Mouse (Mus musculus) hematopoietic stem cell, adult 5-6 weeks (primary cell): Measurements from ENCODE around the gene Meis1. TPM values are rescaled to one million over a fixed set of nuclear protein-coding genes. Genes with fewer than 3 reads are reported as not detected.

Experiments used
- ATAC-seq, 2 experiments: fragments of 125-278 bp in 1 of 2; replicated peaks in 1 of 2; 2 replicates each; pipeline ENCODE4 v1.8.0; 2016 to 2017; ENCODE audit warnings: inconsistent platforms in 2 of 2, mild to moderate bottlenecking in 2 of 2, moderate number of reproducible peaks in 2 of 2, low read depth in 1 of 2, moderate TSS enrichment in 1 of 2; ENCODE audit not compliant: low FRiP score in 2 of 2, poor library complexity in 2 of 2, severe bottlenecking in 2 of 2, insufficient read depth in 1 of 2, low TSS enrichment in 1 of 2
- total RNA-seq: library from RNA; stranded (forward); fragments of 172-1452, 232-1000 nt; gene quantifications from 2 replicates; pipeline ENCODE4 v1.2.3, GENCODE M21; 2017

The Meis1 gene
- total RNA-seq, result 253 and 263 TPM in 2 replicates

GRCm38 (mm10) chr11:19018489-19019203 is at the start of gene Meis1:
Gene Meis1, minus strand, starts transcription at chr11:19018985.
- peak; percentile 77 to 81 for ATAC-seq

GRCm38 (mm10) chr11:19067334-19067733 is 48.5 kb upstream of the Meis1 start:
- ATAC-seq, result no peak

- no peak for ATAC-seq
These were observed 30.5 kb upstream of the Meis1 start for GRCm38 (mm10) chr11:19049276-19049675.

- ATAC-seq, result no peak
These were observed 17.9 kb upstream of the Meis1 start for GRCm38 (mm10) chr11:19036595-19037166.

- peak; percentile 71 to 83 for ATAC-seq
These were observed 8.1 kb upstream of the Meis1 start for GRCm38 (mm10) chr11:19026581-19027561.

DNA sequence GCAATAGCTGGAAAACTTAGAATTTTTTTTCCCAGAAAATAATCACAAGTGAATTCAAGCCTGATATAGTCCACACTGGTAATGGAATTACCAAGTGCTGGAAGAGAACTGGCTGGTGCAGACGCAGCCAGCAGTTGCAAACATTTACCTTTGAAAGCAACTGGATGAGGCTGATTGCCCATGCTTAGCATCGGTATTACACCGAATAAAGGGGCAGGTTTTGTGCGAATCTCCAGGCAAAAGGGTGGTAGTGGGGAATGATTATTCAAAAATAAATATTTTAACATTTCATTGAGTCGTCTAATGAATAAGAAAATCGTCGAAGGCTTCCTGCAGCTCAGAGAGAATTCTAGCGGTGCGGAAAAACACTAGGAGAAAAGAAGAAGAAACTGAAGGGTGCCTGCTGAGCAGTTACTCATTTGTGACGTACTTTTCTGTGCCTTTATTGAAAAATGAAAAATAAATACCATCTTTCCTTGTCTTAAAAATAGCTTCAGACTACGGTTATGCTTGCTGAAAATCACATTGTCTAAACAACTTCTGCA is 7.3 kb upstream of the Meis1 start:
- no peak for ATAC-seq

- ATAC-seq, result no peak
These were observed 5.9 kb upstream of the Meis1 start for GRCm38 (mm10) chr11:19024496-19025265.

DNA sequence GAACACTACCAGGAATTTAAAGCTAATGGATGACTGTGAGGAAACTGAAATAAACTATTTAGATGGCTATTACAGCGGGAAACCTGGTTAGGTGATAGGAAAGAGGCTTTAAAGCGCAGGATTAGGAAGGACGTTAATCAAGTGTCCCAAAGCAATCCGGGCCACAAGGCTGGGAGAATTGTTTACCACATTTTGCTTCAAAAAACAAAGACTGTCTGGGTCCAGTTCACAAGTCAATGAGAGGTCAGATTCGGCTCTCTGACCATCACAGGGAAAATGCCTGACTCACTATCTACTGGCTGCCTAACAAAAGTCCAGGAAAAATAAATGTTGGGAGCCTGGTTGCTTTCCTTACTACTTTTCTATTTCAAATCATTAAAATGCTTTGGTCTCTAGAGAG is 4.6 kb upstream of the Meis1 start:
- ATAC-seq, result no peak

GRCm38 (mm10) chr11:19022576-19022975 is 3.8 kb upstream of the Meis1 start:
- ATAC-seq, result no peak

DNA sequence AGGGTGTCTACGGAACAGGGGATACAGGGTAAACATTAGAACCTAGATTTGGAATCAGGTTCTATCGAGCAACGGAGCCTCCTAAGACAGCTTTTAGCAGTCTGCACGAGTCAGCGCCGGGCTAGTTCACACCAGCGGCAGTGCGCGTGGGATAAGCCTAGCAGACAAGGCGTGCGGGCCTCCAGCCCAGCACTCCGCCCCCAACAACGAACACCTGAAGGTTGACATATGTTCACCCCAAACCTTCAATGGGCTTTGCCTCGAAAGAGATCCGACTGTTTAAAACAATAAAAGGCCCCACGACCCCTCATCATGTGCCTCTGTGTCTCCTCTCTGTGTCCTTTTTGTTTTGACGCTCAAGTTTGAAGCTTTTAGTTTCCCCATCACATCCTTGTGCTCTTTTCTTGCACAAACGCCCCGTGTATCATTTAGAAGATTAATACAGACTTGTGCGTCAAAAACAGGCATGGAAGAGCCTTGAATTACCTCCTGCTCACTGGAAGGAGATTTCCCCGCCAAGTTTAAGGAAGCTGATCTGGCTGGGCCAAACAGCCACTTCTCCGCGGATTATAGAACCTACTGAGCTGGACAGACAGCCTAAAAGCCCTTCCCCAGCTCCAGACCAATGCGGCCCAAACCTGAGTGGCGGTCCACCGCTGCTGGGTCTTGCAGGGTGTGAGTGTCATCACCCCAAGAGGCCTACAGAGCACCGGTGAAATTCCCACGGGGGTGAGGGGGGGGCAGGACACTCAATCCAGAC is 2.3 kb upstream of the Meis1 start:
- ATAC-seq, result no peak

- ATAC-seq, result peak; percentile 70 to 71
These were observed 1.6 kb upstream of the Meis1 start for GRCm38 (mm10) chr11:19020371-19020824.

GRCm38 (mm10) chr11:19019204-19020171 is 703 bp upstream of the Meis1 start:
- no peak for ATAC-seq

DNA sequence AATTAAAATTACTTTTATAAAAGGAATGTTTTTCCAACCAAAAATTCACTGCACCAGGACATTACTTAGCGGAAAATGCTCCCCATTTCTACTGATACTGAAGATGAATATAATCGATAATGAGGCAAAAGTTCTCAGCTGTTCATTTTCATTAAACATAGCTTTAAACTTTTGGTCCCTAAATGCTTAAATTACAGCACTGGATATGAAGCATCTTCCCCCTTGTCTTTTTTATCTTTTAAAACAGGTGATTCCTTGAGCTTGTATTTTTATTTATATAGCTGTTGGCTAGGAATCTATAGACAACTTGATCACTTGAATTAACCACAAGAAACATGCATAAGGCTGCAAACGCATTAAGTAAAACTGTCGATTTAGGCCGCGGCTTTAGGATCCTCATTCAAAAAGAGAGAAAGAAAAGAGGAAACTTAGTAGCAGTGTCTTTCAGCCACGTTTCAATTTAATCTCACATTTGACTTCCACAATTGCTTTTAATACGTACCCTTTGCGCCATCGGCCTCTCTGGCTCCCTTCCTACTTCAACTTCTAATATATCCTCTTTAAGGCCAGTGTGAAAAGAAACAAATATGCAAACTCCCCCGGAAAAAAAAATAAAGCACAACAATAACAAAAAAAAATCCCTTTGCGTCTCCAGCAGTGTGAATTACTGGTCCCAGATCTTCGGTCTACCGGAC is 919 bp downstream of the Meis1 start:
- no peak for ATAC-seq

DNA sequence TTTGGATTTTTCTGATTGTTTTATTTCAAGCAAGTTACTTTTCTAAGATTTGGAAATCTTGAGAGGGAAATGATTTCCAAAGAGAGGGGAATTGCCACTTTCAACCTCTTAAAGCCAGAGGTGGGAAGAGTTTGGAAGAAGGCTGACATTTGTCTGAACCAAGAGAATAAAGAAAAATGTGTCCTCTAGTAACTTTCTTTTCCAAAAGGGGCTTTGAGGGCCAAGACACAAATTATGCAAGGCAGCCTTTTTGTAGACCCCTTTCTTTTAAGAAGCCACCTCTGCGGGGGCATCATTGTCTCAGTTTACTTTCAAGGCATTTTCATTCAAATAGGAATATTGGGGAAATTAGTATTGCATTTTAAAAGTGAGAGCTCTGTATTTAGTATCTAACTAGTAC is 1.5 kb downstream of the Meis1 start:
- no peak for ATAC-seq
